In genomic region chr9:102907521-102908246, GRCm38 (mm10) we compare ENCODE assay signal across 24 mouse cellular contexts.
DNase-seq lines count a peak whose midpoint lies in the region; ATAC-seq and TF ChIP-seq lines count a peak whose summit lies in the region.
"Had no signal": no experiment of that assay in that cellular context is flagged by ENCODE, and none has a peak within 500 bp of the region (broad histone marks: within the 10 kb centered on the region; RNA-seq: fewer than 3 reads in every experiment).

No protein-coding gene starts in this region.

- intact Hi-C loops in heart, adult 2 months (cut with DNase I) = no loop called here
- intact Hi-C loops in left cerebral cortex, adult 2 months (cut with DNase I) = no loop called here

- peak overlapping the region; percentile 10; the same call in 1 of the 2 replicates for H3K27ac ChIP-seq in heart, adult 2 months
- H3K27ac ChIP-seq in heart, embryonic 12.5 days (ENCODE audit: poor library complexity, severe bottlenecking) = no peak overlapping the region
- no peak overlapping the region for H3K27ac ChIP-seq in embryonic facial prominence, embryonic 10.5 days (replicated peaks)
- H3K27ac ChIP-seq in left cerebral cortex, adult 2 months = no peak overlapping the region
- H3K27ac ChIP-seq: embryonic facial prominence, embryonic 12.5 days; embryonic facial prominence, embryonic 15.5 days; gastrocnemius, adult 2 months; hindbrain, embryonic 10.5 days; hindbrain, embryonic 13.5 days; intestine, embryonic 15.5 days had no signal

- 0 out of 2 replicates have a peak, but pooled peaks cover 6% of the 10 kb centered on the region for H3K9me3 ChIP-seq in heart, embryonic 12.5 days (replicated peaks)
- H3K9me3 ChIP-seq in embryonic facial prominence, embryonic 10.5 days = no peaks in the 10 kb centered on the region
- H3K9me3 ChIP-seq: embryonic facial prominence, embryonic 12.5 days; embryonic facial prominence, embryonic 15.5 days; hindbrain, embryonic 10.5 days; intestine, embryonic 15.5 days had no signal

- TF ChIP-seq CTCF in heart, adult 2 months (IDR thresholded peaks at IDR 0.05) = no peak
- TF ChIP-seq CTCF in left cerebral cortex, adult 2 months (IDR thresholded peaks at IDR 0.05) = no peak

- H3K79me2 ChIP-seq in heart, adult 2 months (replicated peaks; ENCODE audit: control insufficient read depth, insufficient read depth, low read length) = no peaks in the 10 kb centered on the region

- no peaks in the 10 kb centered on the region for H3K27me3 ChIP-seq in heart, adult 2 months (ENCODE audit: control insufficient read depth, insufficient read depth, low read length)
- no peaks in the 10 kb centered on the region for H3K27me3 ChIP-seq in heart, embryonic 12.5 days (replicated peaks)
- no peaks in the 10 kb centered on the region for H3K27me3 ChIP-seq in embryonic facial prominence, embryonic 10.5 days (replicated peaks; ENCODE audit: low read depth, poor library complexity, severe bottlenecking)
- H3K27me3 ChIP-seq: embryonic facial prominence, embryonic 12.5 days; embryonic facial prominence, embryonic 15.5 days; hindbrain, embryonic 13.5 days; intestine, embryonic 15.5 days had no signal

- H3K4me2 ChIP-seq in heart, embryonic 12.5 days = no peak overlapping the region
- H3K4me2 ChIP-seq: embryonic facial prominence, embryonic 12.5 days; embryonic facial prominence, embryonic 15.5 days; hindbrain, embryonic 13.5 days; intestine, embryonic 15.5 days had no signal

- no peak for TF ChIP-seq POLR2A in heart, adult 2 months (IDR thresholded peaks at IDR 0.05; ENCODE audit: insufficient read depth, low read depth, low read length)

- ATAC-seq in heart, embryonic 12.5 days (ENCODE audit: insufficient number of reproducible peaks, low FRiP score) = no peak
- ATAC-seq: CD4-positive, CD25-positive, alpha-beta regulatory T cell, adult 4 months; forebrain, embryonic 14.5 days; forebrain, postnatal 0 days; hindbrain, embryonic 16.5 days; intestine, embryonic 15.5 days had no signal

- no peaks in the 10 kb centered on the region; the same call in 1 of the 2 replicates for H3K36me3 ChIP-seq in heart, adult 2 months (ENCODE audit: control insufficient read depth, insufficient read depth, low read length)
- H3K36me3 ChIP-seq in heart, embryonic 12.5 days = peaks cover 74% of the 10 kb centered on the region
- H3K36me3 ChIP-seq in embryonic facial prominence, embryonic 10.5 days (replicated peaks) = peaks cover 92% of the 10 kb centered on the region

- no peak overlapping the region for H3K4me3 ChIP-seq in heart, adult 2 months
- H3K4me3 ChIP-seq in heart, embryonic 12.5 days = no peak overlapping the region
- H3K4me3 ChIP-seq in embryonic facial prominence, embryonic 10.5 days = no peak overlapping the region
- no peak overlapping the region for H3K4me3 ChIP-seq in left cerebral cortex, adult 2 months
- H3K4me3 ChIP-seq: embryonic facial prominence, embryonic 12.5 days; embryonic facial prominence, embryonic 15.5 days; gastrocnemius, adult 2 months; hindbrain, embryonic 10.5 days; hindbrain, embryonic 13.5 days; intestine, embryonic 15.5 days had no signal

- DNase-seq in heart, adult 2 months = peak in 1 of 2 experiments; percentile 48
- DNase-seq in embryonic facial prominence, embryonic 10.5 days (ENCODE audit: low spot score) = peak; percentile 2
- peak; percentile 47 to 58 for DNase-seq in heart, adult 9 months (ENCODE audit: low spot score in 2 of 2)
- peak; percentile 36 for DNase-seq in heart, postnatal 4 days
- no peak for DNase-seq in adrenal gland, postnatal 36 days
- no peak for DNase-seq in left cerebral cortex, adult 2 months (ENCODE audit: extremely low spot score in 1 of 2, low spot score in 2 of 2)
- DNase-seq: adrenal gland, adult 2 months; adrenal gland, postnatal 14 days; cerebellum, adult 11-12 months; cerebellum, adult 9-10 months; cerebellum, postnatal 14 days; forebrain, postnatal 0 days; gastrocnemius, adult 2 months; gastrocnemius, postnatal 14 days; kidney, adult 11 months had no signal

- WGBS in heart, adult 2 months = 70% methylated on average over 11 of the region's 11 CpGs
- WGBS in heart, embryonic 12.5 days = 88% methylated on average over 11 of the region's 11 CpGs
- WGBS in embryonic facial prominence, embryonic 10.5 days = 89% methylated on average over 11 of the region's 11 CpGs

- H3K4me1 ChIP-seq in heart, adult 2 months (ENCODE audit: control insufficient read depth, insufficient read depth, low read length) = peaks cover 4% of the 10 kb centered on the region
- H3K4me1 ChIP-seq in heart, embryonic 12.5 days (replicated peaks) = no peaks in the 10 kb centered on the region
- 0 out of 2 replicates have a peak, but pooled peaks cover 3% of the 10 kb centered on the region for H3K4me1 ChIP-seq in embryonic facial prominence, embryonic 10.5 days
- H3K4me1 ChIP-seq: embryonic facial prominence, embryonic 12.5 days; embryonic facial prominence, embryonic 15.5 days; hindbrain, embryonic 10.5 days; hindbrain, embryonic 13.5 days; intestine, embryonic 15.5 days had no signal

- no peak for TF ChIP-seq EP300 in heart, adult 2 months (IDR thresholded peaks at IDR 0.05; ENCODE audit: insufficient read depth, low read depth, low read length)

- no peak overlapping the region for H3K9ac ChIP-seq in heart, adult 2 months (ENCODE audit: low read depth, low read length)
- H3K9ac ChIP-seq in heart, embryonic 12.5 days = no peak overlapping the region
- H3K9ac ChIP-seq: embryonic facial prominence, embryonic 12.5 days; embryonic facial prominence, embryonic 15.5 days; forebrain, postnatal 0 days; hindbrain, embryonic 13.5 days; intestine, embryonic 15.5 days had no signal

Comparison
In these comparisons a context has a peak if more than half of its experiments do, and no peak if none do; other contexts are left out.
1. DNase-seq: peak in embryonic facial prominence, embryonic 10.5 days (single experiment), heart, adult 9 months (2 of 2) and heart, postnatal 4 days (single experiment); none in adrenal gland, postnatal 36 days (0 of 2) and left cerebral cortex, adult 2 months (0 of 2).